Mouse (Mus musculus) T-helper 1 cell (primary cell): Measurements from ENCODE around the gene Sptbn4.

Experiments used
- in situ Hi-C: fragments of 300-600 bp; cut with MboI, MseI; formaldehyde crosslinking; loops from one replicate; pipeline ENCODE4 v1.15.1; 2025; ENCODE audit warnings: high pct_unique_total_duplicates

The Sptbn4 gene

DNA sequence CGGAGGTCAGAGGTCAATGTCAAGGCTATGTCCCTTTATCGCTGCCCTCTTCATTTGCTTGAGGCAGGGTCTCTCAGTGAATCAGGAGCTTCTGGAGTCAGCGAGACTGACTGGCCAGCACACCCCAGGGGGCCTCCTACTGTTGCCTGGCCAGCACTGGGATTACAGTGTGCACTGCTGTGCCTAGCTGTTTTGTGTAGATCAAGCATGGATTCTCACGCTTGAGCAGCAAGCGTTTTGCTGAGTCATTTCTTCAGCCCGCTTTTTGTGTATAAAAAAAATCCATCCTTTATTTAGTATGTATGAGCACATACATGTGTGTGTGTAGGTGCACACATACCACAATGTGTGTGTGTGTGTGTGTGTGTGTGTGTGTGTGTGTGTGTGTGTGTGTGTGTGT is 58.3 kb downstream of the Sptbn4 start:
- in situ Hi-C loops = no loop called here

DNA sequence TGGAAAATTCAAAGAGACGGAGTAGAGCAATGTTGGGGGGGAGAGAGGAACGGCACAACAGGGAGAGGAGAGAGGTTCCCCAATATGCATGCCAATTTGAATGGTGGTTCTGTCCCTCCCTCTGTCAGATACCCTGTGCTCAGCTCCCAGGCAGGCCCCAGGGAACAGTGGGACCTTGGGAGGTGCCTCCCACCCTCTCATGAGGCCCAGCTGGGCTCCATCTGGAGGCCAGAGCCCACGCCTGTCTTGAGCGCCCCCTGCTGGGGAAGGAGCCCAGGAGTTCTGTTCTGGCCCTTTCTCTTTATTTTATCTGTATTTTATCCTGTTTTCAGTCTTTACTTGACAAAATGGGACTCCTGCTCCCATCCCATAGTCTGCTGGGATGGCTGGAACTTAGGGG is 62.8 kb downstream of the Sptbn4 start:
- in situ Hi-C loops = no loop called here

DNA sequence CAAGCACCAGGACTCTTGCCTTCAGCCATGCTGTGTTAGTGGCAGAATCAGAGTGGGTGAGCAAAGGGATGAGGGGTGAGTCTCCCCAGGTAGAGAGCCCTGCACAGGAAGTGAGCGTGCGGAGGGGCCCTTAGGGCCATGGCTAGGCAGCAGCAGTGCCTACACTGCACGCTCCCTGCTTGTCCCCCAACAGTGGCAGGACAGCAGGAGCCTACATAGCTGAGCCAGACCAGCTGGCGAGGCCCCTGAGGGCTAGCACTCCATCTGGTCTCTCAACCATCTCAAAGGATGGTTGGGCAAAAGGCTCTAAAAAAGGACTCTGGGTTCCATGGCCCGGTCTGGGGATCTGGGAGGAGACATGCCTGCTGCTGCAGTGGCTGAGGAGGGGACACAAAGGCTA is 63.4 kb downstream of the Sptbn4 start:
- in situ Hi-C loops = no loop called here

DNA sequence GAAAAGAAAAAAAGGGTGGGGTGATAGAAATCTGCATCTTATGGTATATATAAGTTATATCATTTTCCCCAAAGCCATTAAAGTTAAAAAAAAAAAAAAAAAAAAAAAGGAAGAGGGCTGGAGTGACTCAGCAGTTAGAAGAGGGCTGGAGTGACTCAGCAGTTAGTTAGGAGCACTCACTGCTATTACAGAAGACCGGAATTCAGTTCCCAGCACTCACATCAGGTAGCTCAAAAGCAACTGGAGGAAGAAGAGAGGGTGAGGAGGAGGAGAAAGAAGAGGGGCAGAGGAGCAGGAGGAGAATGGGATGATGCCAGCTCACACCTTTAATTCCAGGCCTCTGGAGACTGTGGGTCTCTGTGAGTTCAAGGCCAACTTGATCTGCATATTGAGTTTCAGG is 64.3 kb downstream of the Sptbn4 start:
- in situ Hi-C loops = no loop called here

DNA sequence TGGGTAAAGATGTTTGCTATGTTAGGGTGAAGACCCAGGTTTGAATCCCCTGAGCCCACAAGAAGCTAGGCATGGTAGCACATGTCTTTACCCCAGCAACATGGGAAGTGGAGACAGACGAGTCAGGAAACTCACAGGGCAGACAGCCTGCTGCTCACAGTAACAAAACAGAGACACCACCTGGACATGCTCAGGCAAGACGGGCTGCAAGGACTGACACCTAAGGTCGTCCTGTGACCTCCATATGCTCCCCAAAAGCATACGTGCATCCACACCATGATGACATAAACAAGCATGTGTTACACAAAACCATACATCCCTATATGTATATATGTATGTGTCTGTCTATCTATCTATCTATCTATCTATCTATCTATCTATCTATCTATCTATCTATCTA is 65.9 kb downstream of the Sptbn4 start:
- in situ Hi-C loops = no loop called here

GRCm38 (mm10) chr7:27381009-27381408 is 66.5 kb downstream of the Sptbn4 start:
- in situ Hi-C loops = no loop called here

GRCm38 (mm10) chr7:27379836-27380235 is 67.7 kb downstream of the Sptbn4 start:
- in situ Hi-C loops = no loop called here

GRCm38 (mm10) chr7:27378431-27378830 is 69.1 kb downstream of the Sptbn4 start:
- in situ Hi-C loops = no loop called here

- in situ Hi-C loops = no loop called here
Observed at GRCm38 (mm10) chr7:27375274-27375673, 72.2 kb downstream of the Sptbn4 start.

GRCm38 (mm10) chr7:27371715-27372462 is 75.6 kb downstream of the Sptbn4 start:
- in situ Hi-C loops = no loop called here

GRCm38 (mm10) chr7:27369111-27369510 is 78.4 kb downstream of the Sptbn4 start:
- in situ Hi-C loops = no loop called here

DNA sequence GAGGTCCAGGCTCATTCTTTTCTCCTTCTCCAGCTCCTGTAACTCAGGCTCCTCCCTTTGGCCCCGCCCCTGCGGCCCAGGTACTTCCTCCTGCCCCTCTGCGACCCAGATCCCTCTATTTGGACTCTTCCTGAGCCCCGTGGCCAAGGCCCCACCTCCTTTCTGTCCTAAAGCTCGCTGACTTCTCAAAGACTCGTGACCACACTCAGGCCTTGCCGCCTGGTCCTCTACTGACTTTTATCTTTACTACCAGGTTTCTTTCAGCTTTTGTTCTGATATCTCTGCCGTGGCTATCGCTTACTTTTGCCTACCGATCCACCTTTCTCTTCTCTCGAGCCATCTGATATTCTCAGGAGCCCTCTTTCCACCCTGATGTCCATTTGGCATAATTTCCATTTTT is 79.5 kb downstream of the Sptbn4 start:
- in situ Hi-C loops = no loop called here

DNA sequence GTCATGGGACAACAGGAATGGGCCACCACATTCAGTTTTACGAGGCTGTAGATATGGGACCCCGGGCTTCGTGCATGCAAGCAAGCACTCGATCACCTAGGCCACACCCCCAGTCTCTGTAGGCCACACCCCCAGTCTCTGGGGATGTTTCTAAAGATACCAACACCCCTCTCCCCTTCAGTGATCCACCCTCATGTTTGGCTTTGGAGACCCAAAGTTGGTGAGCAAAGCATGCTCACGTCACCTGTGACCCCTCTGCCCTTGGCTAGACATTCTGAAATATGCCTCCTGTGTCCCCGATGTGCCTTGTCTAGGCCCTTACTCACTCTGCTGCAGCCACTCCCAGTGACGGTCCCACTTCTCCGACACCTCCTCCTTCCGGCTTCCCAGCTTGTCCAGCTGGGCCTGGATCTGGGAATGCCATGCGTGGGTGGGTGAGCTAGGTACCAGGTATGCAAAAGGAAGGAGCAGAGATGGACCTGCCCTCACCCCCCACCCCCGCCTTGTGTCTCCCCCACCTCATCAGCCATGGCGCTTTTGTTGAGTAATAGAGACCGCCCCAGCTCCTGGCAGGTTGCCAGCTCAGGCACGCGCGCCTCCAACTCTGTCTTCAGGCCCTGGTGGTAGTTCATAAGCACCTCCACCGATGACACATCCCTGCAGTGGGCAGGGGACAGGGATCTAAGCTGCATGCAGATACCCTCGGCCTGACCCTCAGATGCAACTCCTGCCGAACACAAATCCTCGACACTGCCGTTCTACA is 81.2 kb downstream of the Sptbn4 start:
- in situ Hi-C loops = no loop called here

- in situ Hi-C loops = no loop called here
Observed at GRCm38 (mm10) chr7:27364379-27364778, 83.1 kb downstream of the Sptbn4 start.

DNA sequence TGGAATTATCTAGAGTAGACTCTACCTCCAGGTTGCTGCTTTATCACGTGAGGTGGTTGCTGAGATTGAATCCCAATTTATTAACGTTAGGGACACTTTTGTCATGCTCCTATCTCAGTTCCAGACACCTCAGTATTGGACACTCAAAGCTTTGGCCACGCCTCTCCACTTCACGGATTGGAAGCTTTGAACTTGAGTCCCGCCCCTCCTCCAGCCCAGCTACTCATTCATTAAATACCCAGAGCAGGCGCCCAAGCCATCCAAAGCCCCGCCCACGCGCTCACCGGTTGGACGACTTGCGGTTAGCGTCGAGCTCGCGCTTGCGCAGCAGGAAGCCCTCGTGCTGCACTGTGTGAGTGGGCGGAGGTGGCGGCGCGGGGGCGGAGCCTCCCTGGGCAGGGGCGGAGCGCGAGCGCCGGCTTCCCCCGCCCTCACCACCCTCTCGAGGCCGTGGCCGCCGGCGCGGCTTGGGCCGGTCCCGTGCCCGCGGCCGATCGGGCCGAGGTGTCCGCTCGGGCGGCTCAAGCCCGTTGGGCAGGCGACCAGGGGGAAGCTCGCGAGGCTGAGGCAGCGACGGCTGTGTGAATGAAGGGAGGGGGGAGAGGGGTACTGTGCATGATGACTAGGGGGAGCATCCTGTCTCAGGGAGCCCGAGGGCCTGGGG is 86.1 kb downstream of the Sptbn4 start:
- in situ Hi-C loops = no loop called here

GRCm38 (mm10) chr7:27360749-27361148 is 86.7 kb downstream of the Sptbn4 start:
- in situ Hi-C loops = no loop called here

- in situ Hi-C loops = no loop called here
Observed at GRCm38 (mm10) chr7:27359706-27360358, 87.7 kb downstream of the Sptbn4 start.

- in situ Hi-C loops = no loop called here
Observed at GRCm38 (mm10) chr7:27359162-27359561, 88.3 kb downstream of the Sptbn4 start.

GRCm38 (mm10) chr7:27357595-27357978 is 89.9 kb downstream of the Sptbn4 start:
- in situ Hi-C loops = no loop called here

GRCm38 (mm10) chr7:27356861-27357594 is 90.5 kb downstream of the Sptbn4 start, which contains the start of gene Gm20479:
Gene Gm20479 (minus strand): TSS chr7:27357419.
- in situ Hi-C loops = no loop called here

GRCm38 (mm10) chr7:27356248-27356647 is 91.2 kb downstream of the Sptbn4 start:
- in situ Hi-C loops = no loop called here
